Mouse (Mus musculus) MEL (cell line): Measurements from ENCODE around the gene Tnfaip8l2. TPM values are rescaled to one million over a fixed set of nuclear protein-coding genes. Genes with fewer than 3 reads are reported as not detected.
A peak's percentile ranks its signal among the peaks of the same experiment; 100 is the strongest.

Source experiments
- DNase-seq: peaks from one replicate; pipeline ENCODE4 v3.0.0; 2011; ENCODE audit warnings: low read depth, low spot score
- H3K27ac ChIP-seq: 2 replicates; pipeline ENCODE4 v1.5.1; 2012; ENCODE audit warnings: low read depth, mild to moderate bottlenecking, control low read depth, low read length, moderate library complexity; ENCODE audit not compliant: control insufficient read depth
- H3K27me3 ChIP-seq, 2 experiments: fragments of 150-350 bp in 1 of 2; sonication (generic) in 1 of 2; 2 replicates each; pipeline ENCODE4 v1.6.1; 2012; ENCODE audit warnings: low read length in 2 of 2, mild to moderate bottlenecking in 2 of 2, improper control_type of control experiment in 1 of 2, moderate library complexity in 1 of 2; ENCODE audit not compliant: insufficient read depth in 2 of 2, control insufficient read depth in 1 of 2
- H3K36me3 ChIP-seq, 2 experiments: 2 replicates each; pipeline ENCODE4 v1.6.1; 2012 to 2014; ENCODE audit warnings: low read length in 2 of 2, improper control_type of control experiment in 1 of 2, inconsistent platforms in 1 of 2, mild to moderate bottlenecking in 1 of 2; ENCODE audit not compliant: insufficient read depth in 2 of 2, control insufficient read depth in 1 of 2
- H3K4me1 ChIP-seq, 2 experiments: fragments of 150-350 bp in 1 of 2; sonication (generic) in 1 of 2; 2 replicates each; pipeline ENCODE4 v1.6.1; 2012; ENCODE audit warnings: low read length in 2 of 2, improper control_type of control experiment in 1 of 2, mild to moderate bottlenecking in 1 of 2; ENCODE audit not compliant: insufficient read depth in 2 of 2, control insufficient read depth in 1 of 2
- H3K4me3 ChIP-seq, 2 experiments: fragments of 150-350 bp in 1 of 2; sonication (generic) in 1 of 2; 2 replicates each; pipeline ENCODE4 v1.5.1; 2012; ENCODE audit warnings: low read depth in 2 of 2, low read length in 2 of 2, mild to moderate bottlenecking in 2 of 2, moderate library complexity in 2 of 2, control low read depth in 1 of 2, improper control_type of control experiment in 1 of 2; ENCODE audit not compliant: control insufficient read depth in 1 of 2, insufficient read depth in 1 of 2
- H3K79me2 ChIP-seq: 2 replicates; pipeline ENCODE4 v1.6.1; 2012; ENCODE audit warnings: mild to moderate bottlenecking, low read length, moderate library complexity; ENCODE audit not compliant: control insufficient read depth, poor library complexity, insufficient read depth
- H3K9ac ChIP-seq: 2 replicates; pipeline ENCODE4 v1.6.1; 2012; ENCODE audit warnings: low read depth, mild to moderate bottlenecking, control low read depth, low read length, moderate library complexity; ENCODE audit not compliant: control insufficient read depth, poor library complexity, severe bottlenecking
- H3K9me3 ChIP-seq: fragments of 150-350 bp; sonication (generic); replicated peaks from 2 replicates; pipeline ENCODE4 v1.6.1; 2012; ENCODE audit warnings: mild to moderate bottlenecking, low read length, improper control_type of control experiment, moderate library complexity; ENCODE audit not compliant: insufficient read depth
- BHLHE40 ChIP-seq: IDR thresholded peaks from 2 replicates; pipeline ENCODE4 v1.6.1; 2012; ENCODE audit warnings: low read depth, mild to moderate bottlenecking, inconsistent platforms, low read length, improper control_type of control experiment, borderline replicate concordance
- CHD1 ChIP-seq: IDR thresholded peaks from 2 replicates; pipeline ENCODE4 v1.6.1; 2012; ENCODE audit warnings: low read depth, mild to moderate bottlenecking, inconsistent platforms, low read length, improper control_type of control experiment
- CHD2 ChIP-seq: IDR thresholded peaks from 2 replicates; pipeline ENCODE4 v1.6.1; 2011; ENCODE audit warnings: low read length, improper control_type of control experiment
- CTCF ChIP-seq, 3 experiments: IDR thresholded peaks in 2 of 3; conservative IDR thresholded peaks in 1 of 3; 2 replicates each; pipeline ENCODE4 v1.5.1; 2011 to 2012; ENCODE audit warnings: low read length in 3 of 3, low read depth in 2 of 3, mild to moderate bottlenecking in 2 of 3, improper control_type of control experiment in 1 of 3, inconsistent platforms in 1 of 3, mixed read lengths in 1 of 3, moderate library complexity in 1 of 3; ENCODE audit not compliant: control insufficient read depth in 1 of 3, insufficient read depth in 1 of 3, poor library complexity in 1 of 3, severe bottlenecking in 1 of 3
- E2F4 ChIP-seq: IDR thresholded peaks from 2 replicates; pipeline ENCODE4 v1.6.1; 2011; ENCODE audit warnings: low read depth, low read length, improper control_type of control experiment, borderline replicate concordance
- ELF1 ChIP-seq: IDR thresholded peaks from 2 replicates; pipeline ENCODE4 v1.6.1; 2014; ENCODE audit warnings: low read depth, mild to moderate bottlenecking, inconsistent platforms, low read length, improper control_type of control experiment, moderate library complexity
- EP300 ChIP-seq, 2 experiments: IDR thresholded peaks; 2 replicates each; pipeline ENCODE4 v1.6.1; 2011; ENCODE audit warnings: improper control_type of control experiment in 2 of 2, low read length in 2 of 2, low read depth in 1 of 2, mild to moderate bottlenecking in 1 of 2
- ETS1 ChIP-seq: IDR thresholded peaks from 2 replicates; pipeline ENCODE4 v1.6.1; 2012; ENCODE audit warnings: low read depth, mild to moderate bottlenecking, inconsistent platforms, low read length, improper control_type of control experiment, moderate library complexity
- GABPA ChIP-seq: IDR thresholded peaks from 2 replicates; pipeline ENCODE4 v1.6.1; 2012; ENCODE audit warnings: low read depth, mild to moderate bottlenecking, inconsistent platforms, low read length, improper control_type of control experiment, moderate library complexity
- GATA1 ChIP-seq: IDR thresholded peaks from 2 replicates; pipeline ENCODE4 v1.6.1; 2011; ENCODE audit warnings: low read depth, low read length, improper control_type of control experiment
- HCFC1 ChIP-seq: IDR thresholded peaks from 2 replicates; pipeline ENCODE4 v1.6.1; 2012; ENCODE audit warnings: low read depth, mild to moderate bottlenecking, inconsistent platforms, low read length, improper control_type of control experiment, moderate library complexity
- JUND ChIP-seq: IDR thresholded peaks from 2 replicates; pipeline ENCODE4 v1.6.1; 2011; ENCODE audit warnings: low read depth, mild to moderate bottlenecking, improper control_type of control experiment, low read length
- MAFK ChIP-seq: IDR thresholded peaks from 2 replicates; pipeline ENCODE4 v1.6.1; 2011; ENCODE audit warnings: low read depth, mild to moderate bottlenecking, low read length, improper control_type of control experiment, borderline replicate concordance
- MAX ChIP-seq: IDR thresholded peaks from 2 replicates; pipeline ENCODE4 v1.6.1; 2011; ENCODE audit warnings: low read length, improper control_type of control experiment
- MAZ ChIP-seq: IDR thresholded peaks from 2 replicates; pipeline ENCODE4 v1.6.1; 2012; ENCODE audit warnings: low read depth, mild to moderate bottlenecking, inconsistent platforms, low read length, improper control_type of control experiment
- MEF2A ChIP-seq: IDR thresholded peaks from 2 replicates; pipeline ENCODE4 v1.6.1; 2014; ENCODE audit warnings: low read depth, mild to moderate bottlenecking, inconsistent platforms, low read length, improper control_type of control experiment; ENCODE audit not compliant: poor library complexity, insufficient replicate concordance, severe bottlenecking; ENCODE audit errors: extremely low read depth
- MXI1 ChIP-seq: IDR thresholded peaks from 2 replicates; pipeline ENCODE4 v1.6.1; 2011; ENCODE audit warnings: mild to moderate bottlenecking, low read depth, low read length, improper control_type of control experiment
- MYB ChIP-seq: IDR thresholded peaks from 2 replicates; pipeline ENCODE4 v1.6.1; 2011; ENCODE audit warnings: mild to moderate bottlenecking, low read depth, low read length, improper control_type of control experiment
- MYC ChIP-seq: IDR thresholded peaks from 2 replicates; pipeline ENCODE4 v1.6.1; 2011; ENCODE audit warnings: low read depth, mild to moderate bottlenecking, low read length, improper control_type of control experiment, moderate library complexity
- NELFE ChIP-seq: IDR thresholded peaks from 2 replicates; pipeline ENCODE4 v1.6.1; 2011; ENCODE audit warnings: low read depth, low read length, improper control_type of control experiment
- NRF1 ChIP-seq: IDR thresholded peaks from 2 replicates; pipeline ENCODE4 v1.6.1; 2014; ENCODE audit warnings: low read depth, mild to moderate bottlenecking, inconsistent platforms, low read length, improper control_type of control experiment, moderate library complexity; ENCODE audit not compliant: poor library complexity, insufficient read depth, severe bottlenecking
- POLR2A ChIP-seq, 2 experiments: IDR thresholded peaks; 2 replicates each; pipeline ENCODE4 v1.6.1; 2011 to 2012; ENCODE audit warnings: low read length in 2 of 2, mild to moderate bottlenecking in 2 of 2, control low read depth in 1 of 2, improper control_type of control experiment in 1 of 2, low read depth in 1 of 2, moderate library complexity in 1 of 2; ENCODE audit not compliant: control insufficient read depth in 1 of 2, insufficient read depth in 1 of 2, poor library complexity in 1 of 2
- POLR2AphosphoS2 ChIP-seq: IDR thresholded peaks from 2 replicates; pipeline ENCODE4 v1.6.1; 2011; ENCODE audit warnings: low read length, improper control_type of control experiment
- POLR2AphosphoS5 ChIP-seq: IDR thresholded peaks from 2 replicates; pipeline ENCODE4 v1.6.1; 2012; ENCODE audit warnings: low read depth, borderline replicate concordance, mild to moderate bottlenecking, inconsistent platforms, low read length, moderate library complexity, mixed read lengths
- RAD21 ChIP-seq: IDR thresholded peaks from 2 replicates; pipeline ENCODE4 v1.6.1; 2011; ENCODE audit warnings: mild to moderate bottlenecking, low read depth, low read length, improper control_type of control experiment
- RCOR1 ChIP-seq: IDR thresholded peaks from 2 replicates; pipeline ENCODE4 v1.6.1; 2012; ENCODE audit warnings: low read depth, mild to moderate bottlenecking, inconsistent platforms, low read length, improper control_type of control experiment
- SIN3A ChIP-seq: IDR thresholded peaks from 2 replicates; pipeline ENCODE4 v1.6.1; 2012; ENCODE audit warnings: low read length, improper control_type of control experiment, inconsistent platforms
- SMC3 ChIP-seq: IDR thresholded peaks from 2 replicates; pipeline ENCODE4 v1.6.1; 2011; ENCODE audit warnings: low read depth, low read length, improper control_type of control experiment
- TAL1 ChIP-seq: IDR thresholded peaks from 2 replicates; pipeline ENCODE4 v1.6.1; 2012; ENCODE audit warnings: mild to moderate bottlenecking, inconsistent platforms, low read length, moderate library complexity, mixed read lengths
- TBP ChIP-seq: IDR thresholded peaks from 2 replicates; pipeline ENCODE4 v1.8.0; 2011; ENCODE audit warnings: low read depth, low read length, improper control_type of control experiment
- TCF12 ChIP-seq: IDR thresholded peaks from 2 replicates; pipeline ENCODE4 v1.6.1; 2014; ENCODE audit warnings: low read depth, mild to moderate bottlenecking, inconsistent platforms, low read length, improper control_type of control experiment, moderate library complexity
- USF1 ChIP-seq: IDR thresholded peaks from 2 replicates; pipeline ENCODE4 v1.6.1; 2014; ENCODE audit warnings: low read depth, mild to moderate bottlenecking, inconsistent platforms, low read length, improper control_type of control experiment, moderate library complexity
- USF2 ChIP-seq, 2 experiments: IDR thresholded peaks; 2 replicates each; pipeline ENCODE4 v1.6.1; 2011 to 2012; ENCODE audit warnings: improper control_type of control experiment in 2 of 2, low read length in 2 of 2, borderline replicate concordance in 1 of 2, inconsistent platforms in 1 of 2, low read depth in 1 of 2, mild to moderate bottlenecking in 1 of 2; ENCODE audit not compliant: insufficient read depth in 1 of 2
- ZC3H11A ChIP-seq: IDR thresholded peaks from 2 replicates; pipeline ENCODE4 v1.6.1; 2012; ENCODE audit warnings: low read depth, mild to moderate bottlenecking, inconsistent platforms, low read length, improper control_type of control experiment
- ZKSCAN1 ChIP-seq: IDR thresholded peaks from 2 replicates; pipeline ENCODE4 v1.6.1; 2012; ENCODE audit warnings: low read depth, mild to moderate bottlenecking, inconsistent platforms, low read length, improper control_type of control experiment, moderate library complexity
- ZMIZ1 ChIP-seq: IDR thresholded peaks from 2 replicates; pipeline ENCODE4 v1.6.1; 2012; ENCODE audit warnings: low read depth, mild to moderate bottlenecking, inconsistent platforms, low read length, improper control_type of control experiment, moderate library complexity
- ZNF384 ChIP-seq: IDR thresholded peaks from 2 replicates; pipeline ENCODE4 v1.6.1; 2012; ENCODE audit warnings: low read depth, mild to moderate bottlenecking, inconsistent platforms, low read length, improper control_type of control experiment
- polyA plus RNA-seq, 2 experiments: library from polyadenylated mRNA; stranded (reverse) in 1 of 2; unstranded in 1 of 2; fragments of >175 nt in 1 of 2; fragments of >200 nt in 1 of 2; gene quantifications; 2 replicates each; pipeline versions ENCODE4 v1.2.1 to v1.2.4; 2012; ENCODE audit warnings: low replicate concordance in 2 of 2, low read depth in 1 of 2; ENCODE audit not compliant: insufficient read length in 2 of 2, insufficient read depth in 1 of 2, missing spikeins in 1 of 2
- total RNA-seq: library from RNA; depleted of rRNA; stranded (reverse); fragments of 300-350 nt; gene quantifications from 2 replicates; pipeline ENCODE4 v1.2.3, GENCODE M21; 2012

The Tnfaip8l2 gene
- total and polyA plus RNA-seq, 3 experiments: 3.1 to 5.8 TPM; not detected in 1

DNA sequence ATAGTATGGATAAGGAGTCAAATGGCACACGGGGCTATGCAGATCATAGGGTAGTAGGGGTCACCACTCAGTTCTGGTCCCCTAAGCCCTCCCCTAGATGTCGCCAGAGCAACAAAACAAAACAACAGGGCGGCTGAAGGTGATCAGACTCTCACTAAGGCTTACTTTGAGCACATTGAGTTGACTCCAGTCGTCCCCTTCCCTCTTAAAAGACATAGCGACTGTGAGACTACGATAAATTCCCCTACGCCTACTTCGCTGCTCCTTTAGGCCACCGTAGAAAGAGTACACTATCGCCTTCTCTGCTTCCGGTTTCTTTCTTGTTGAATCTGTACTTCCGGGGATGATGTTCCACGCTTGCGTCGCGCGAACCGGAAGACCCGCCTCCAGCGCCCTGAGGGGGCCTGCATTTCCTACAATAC lies 8.5 kb downstream of the Tnfaip8l2 start, which contains the start of the genes Scnm1 and Lysmd1:
Gene Scnm1 (minus strand): TSS at position 332 of the 422 bp plus-strand sequence.
Gene Lysmd1 (plus strand): TSS at position 409 of the 422 bp plus-strand sequence.
- Histone ChIP-seq H3K79me2 (peaks cover 11% of the 10 kb centered on the region), H3K9me3 (no peaks in the 10 kb centered on the region), H3K4me1 (peaks cover 12 to 24% of the 10 kb centered on the region in 2 experiments), H3K27me3 (no peaks in the 10 kb centered on the region), H3K9ac (peak within 1 kb of the TSS; percentile 73), H3K4me3 (peak within 1 kb of the TSS; percentile 69 to 86), H3K27ac (peak within 1 kb of the TSS; percentile 79), H3K36me3 (peaks cover 0 to 20% of the 10 kb centered on the region in 2 experiments; a peak in 3 of 4 replicates)
- peak; percentile 100 for DNase-seq
- TF ChIP-seq MAFK (no peak), JUND (no peak), ETS1 (peak; percentile 83), POLR2AphosphoS5 (no peak), HCFC1 (peak; percentile 90), MYC (peak; percentile 87), MEF2A (no peak), USF1 (peak; percentile 33; the same call in 1 of the 2 replicates), TAL1 (no peak), ELF1 (peak; percentile 98), TBP (peak; percentile 93), EP300 (IDR thresholded peaks at IDR 0.05; ENCODE audit: low read depth in 1 of 2, low read length in 2 of 2) (peak in 1 of 2 experiments; percentile 54; a peak in 2 of 4 replicates), BHLHE40 (no peak), MAZ (no peak; the same call in 1 of the 2 replicates), ZKSCAN1 (no peak), E2F4 (peak; percentile 54; the same call in 1 of the 2 replicates), RCOR1 (peak; percentile 48; the same call in 1 of the 2 replicates), MAX (peak; percentile 66; the same call in 1 of the 2 replicates), NELFE (peak; percentile 89), SMC3 (no peak), ZNF384 (peak; percentile 80), RAD21 (no peak), POLR2A (IDR thresholded peaks at IDR 0.05; ENCODE audit: control insufficient read depth in 1 of 2, insufficient read depth in 1 of 2, low read depth in 1 of 2, low read length in 2 of 2, poor library complexity in 1 of 2) (peak in 1 of 2 experiments; percentile 92; a peak in 2 of 4 replicates), CTCF (IDR thresholded peaks at IDR 0.05 in 2 of 3, conservative IDR thresholded peaks at IDR 0.05 in 1 of 3; ENCODE audit: control insufficient read depth in 1 of 3, insufficient read depth in 1 of 3, low read depth in 2 of 3, low read length in 3 of 3, poor library complexity in 1 of 3, severe bottlenecking in 1 of 3) (peak in 2 of 3 experiments; percentile 27 to 36; a peak in 4 of 6 replicates), CHD1 (no peak), CHD2 (no peak), ZC3H11A (no peak), TCF12 (peak; percentile 71), POLR2AphosphoS2 (peak; percentile 86), GABPA (no peak), MXI1 (peak; percentile 69), USF2 (IDR thresholded peaks at IDR 0.05; ENCODE audit: borderline replicate concordance in 1 of 2, insufficient read depth in 1 of 2, low read depth in 1 of 2, low read length in 2 of 2) (no peak), MYB (no peak), ZMIZ1 (peak; percentile 70), NRF1 (peak; percentile 70), GATA1 (peak; percentile 96), SIN3A (peak; percentile 97)
